Mouse (Mus musculus): ENCODE measurements around the gene Vkorc1l1.

DNA sequence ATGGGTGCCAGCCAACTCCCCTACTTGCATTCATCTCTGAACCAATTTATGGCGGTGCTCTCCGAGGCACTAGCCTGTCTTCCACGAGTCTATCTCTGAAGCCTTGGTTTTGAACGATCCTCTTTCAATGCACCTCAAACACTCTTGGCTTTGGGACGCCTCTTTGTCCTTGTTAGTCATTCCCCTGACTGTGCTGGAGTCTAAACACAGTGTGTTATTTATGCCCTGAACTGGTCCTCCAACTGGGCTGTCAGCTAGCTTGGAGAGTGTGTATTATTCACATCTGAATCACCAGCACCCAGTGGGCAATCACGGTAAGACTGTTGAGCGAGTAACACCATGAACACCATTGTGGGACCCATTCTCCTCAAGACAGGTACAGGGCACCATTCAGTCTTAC lies 85.9 kb downstream of the Vkorc1l1 start:
- TF ChIP-seq CTCF (IDR thresholded peaks at IDR 0.05; ENCODE audit: extremely low read depth, insufficient read length, insufficient replicate concordance, low read depth, low read length) (no peak), POLR2A (IDR thresholded peaks at IDR 0.05; ENCODE audit: low read depth, low read length) (no peak)

All from small intestine, adult 2 months (tissue).